Mouse (Mus musculus): Measurements from ENCODE around the gene Adcyap1r1. TPM values are rescaled to one million over a fixed set of nuclear protein-coding genes. Genes with fewer than 3 reads are reported as not detected.

The Adcyap1r1 gene
- 5.8 and 8.6 TPM in 2 replicates for polyA plus RNA-seq (2012; rRNA removed)

GRCm38 (mm10) chr6:55451771-55452371, at the start of gene Adcyap1r1:
Gene Adcyap1r1, plus strand, starts transcription at chr6:55451978.
- DNase-seq (ENCODE audit: low spot score), result no peak

- DNase-seq (ENCODE audit: low spot score), result no peak
Measured at GRCm38 (mm10) chr6:55402041-55402776, 49.6 kb upstream of the Adcyap1r1 start.

- DNase-seq (ENCODE audit: low spot score), result no peak
Measured at GRCm38 (mm10) chr6:55403411-55404309, 48.1 kb upstream of the Adcyap1r1 start.

- no peak for DNase-seq (ENCODE audit: low spot score)
Measured at GRCm38 (mm10) chr6:55404421-55404990, 47.3 kb upstream of the Adcyap1r1 start.

- DNase-seq (ENCODE audit: low spot score), result no peak
Measured at GRCm38 (mm10) chr6:55407345-55407744, 44.4 kb upstream of the Adcyap1r1 start.

- DNase-seq (ENCODE audit: low spot score), result no peak
Measured at GRCm38 (mm10) chr6:55410119-55410775, 41.5 kb upstream of the Adcyap1r1 start.

- DNase-seq (ENCODE audit: low spot score), result no peak
Measured at GRCm38 (mm10) chr6:55410977-55411376, 40.8 kb upstream of the Adcyap1r1 start.

- DNase-seq (ENCODE audit: low spot score), result no peak
Measured at GRCm38 (mm10) chr6:55416202-55416601, 35.6 kb upstream of the Adcyap1r1 start.

GRCm38 (mm10) chr6:55418746-55419410, 32.9 kb upstream of the Adcyap1r1 start:
- DNase-seq (ENCODE audit: low spot score), result no peak

GRCm38 (mm10) chr6:55420411-55420810, 31.4 kb upstream of the Adcyap1r1 start:
- no peak for DNase-seq (ENCODE audit: low spot score)

GRCm38 (mm10) chr6:55420869-55421361, 30.9 kb upstream of the Adcyap1r1 start:
- no peak for DNase-seq (ENCODE audit: low spot score)

- DNase-seq (ENCODE audit: low spot score), result no peak
Measured at GRCm38 (mm10) chr6:55432121-55432520, 19.7 kb upstream of the Adcyap1r1 start.

- no peak for DNase-seq (ENCODE audit: low spot score)
Measured at GRCm38 (mm10) chr6:55434360-55434759, 17.4 kb upstream of the Adcyap1r1 start.

- DNase-seq (ENCODE audit: low spot score), result no peak
Measured at GRCm38 (mm10) chr6:55435266-55436159, 16.3 kb upstream of the Adcyap1r1 start.

- no peak for DNase-seq (ENCODE audit: low spot score)
Measured at GRCm38 (mm10) chr6:55437919-55438318, 13.9 kb upstream of the Adcyap1r1 start.

- no peak for DNase-seq (ENCODE audit: low spot score)
Measured at GRCm38 (mm10) chr6:55438837-55439236, 12.9 kb upstream of the Adcyap1r1 start.

- no peak for DNase-seq (ENCODE audit: low spot score)
Measured at GRCm38 (mm10) chr6:55443927-55444688, 7.7 kb upstream of the Adcyap1r1 start.

GRCm38 (mm10) chr6:55444721-55445120, 7.1 kb upstream of the Adcyap1r1 start:
- DNase-seq (ENCODE audit: low spot score), result no peak

- no peak for DNase-seq (ENCODE audit: low spot score)
Measured at GRCm38 (mm10) chr6:55448199-55448598, 3.6 kb upstream of the Adcyap1r1 start.
